Mouse (Mus musculus) kidney, adult 2 months (tissue): ENCODE results near the gene Chmp6. TPM values are rescaled to one million over a fixed set of nuclear protein-coding genes. Genes with fewer than 3 reads are reported as not detected.

Experiments
- DNase-seq: peaks from one replicate; pipeline ENCODE4 v3.0.0; 2021
- H3K27ac ChIP-seq: fragments of 200-500 bp; 2 replicates; pipeline ENCODE4 v1.5.1; 2012; ENCODE audit warnings: low read depth, low read length, control low read depth, inconsistent platforms; ENCODE audit not compliant: insufficient read depth
- H3K27me3 ChIP-seq: fragments of 200-500 bp; replicated peaks from 2 replicates; pipeline ENCODE4 v1.6.1; 2012; ENCODE audit warnings: mild to moderate bottlenecking, moderate library complexity, low read length, inconsistent platforms; ENCODE audit not compliant: control insufficient read depth, insufficient read depth
- H3K36me3 ChIP-seq: fragments of 200-500 bp; 2 replicates; pipeline ENCODE4 v1.6.1; 2012; ENCODE audit warnings: mild to moderate bottlenecking, moderate library complexity, low read length, inconsistent platforms; ENCODE audit not compliant: control insufficient read depth, insufficient read depth
- H3K4me1 ChIP-seq: fragments of 200-500 bp; 2 replicates; pipeline ENCODE4 v1.6.1; 2011; ENCODE audit warnings: low read length; ENCODE audit not compliant: control insufficient read depth, insufficient read depth
- H3K4me3 ChIP-seq: fragments of 200-500 bp; 2 replicates; pipeline ENCODE4 v1.5.1; 2011; ENCODE audit warnings: mild to moderate bottlenecking, low read depth, low read length, control low read depth; ENCODE audit not compliant: insufficient read depth
- CTCF ChIP-seq: fragments of 200-500 bp; conservative IDR thresholded peaks from 2 replicates; pipeline ENCODE4 v1.5.1; 2011; ENCODE audit warnings: low read depth, mild to moderate bottlenecking, control low read depth, low read length, moderate library complexity, mixed read lengths; ENCODE audit not compliant: insufficient read depth, insufficient read length
- POLR2A ChIP-seq: fragments of 200-500 bp; IDR thresholded peaks from one replicate; pipeline ENCODE4 v1.6.1; 2011; ENCODE audit warnings: low read depth, low read length, control low read depth
- WGBS: fragments of 180-500 bp; shearing (Covaris S2); methylation state at CpG from one replicate; pipeline ENCODE4 v1.1.7; 2018; 5-methylcytosine and 5-hydroxymethylcytosine counted together
- polyA plus RNA-seq: library from polyadenylated mRNA; depleted of rRNA; stranded (reverse); fragments of >200 nt; gene quantifications from 2 replicates; pipeline ENCODE4 v1.2.3, GENCODE M21; 2012

Gene Chmp6
- polyA plus RNA-seq, 1 experiment = 97.2 TPM

- H3K27me3 ChIP-seq = no peaks in the 10 kb centered on the region
- no peaks in the 10 kb centered on the region for H3K36me3 ChIP-seq
- no peak overlapping the region for H3K4me3 ChIP-seq
- no peak overlapping the region for H3K27ac ChIP-seq
- TF ChIP-seq POLR2A = no peak
- TF ChIP-seq CTCF = no peak
- 79% methylated on average over 9 of the region's 9 CpGs for WGBS
- DNase-seq = no peak
- H3K4me1 ChIP-seq = no peaks in the 10 kb centered on the region
These were observed 16.2 kb upstream of the Chmp6 start for GRCm38 (mm10) chr11:119897041-119897440.

GRCm38 (mm10) chr11:119898976-119899375, 14.3 kb upstream of the Chmp6 start:
- DNase-seq = no peak
- 91% methylated on average over 11 of the region's 11 CpGs for WGBS
- H3K36me3 ChIP-seq = no peaks in the 10 kb centered on the region
- H3K27ac ChIP-seq = no peak overlapping the region
- no peak overlapping the region for H3K4me3 ChIP-seq
- no peaks in the 10 kb centered on the region for H3K27me3 ChIP-seq
- no peaks in the 10 kb centered on the region for H3K4me1 ChIP-seq
- TF ChIP-seq POLR2A = no peak
- TF ChIP-seq CTCF = no peak

- Histone ChIP-seq H3K27ac (no peak overlapping the region), H3K4me3 (no peak overlapping the region), H3K36me3 (no peaks in the 10 kb centered on the region), H3K27me3 (no peaks in the 10 kb centered on the region), H3K4me1 (no peaks in the 10 kb centered on the region)
- WGBS = 64% methylated on average over 4 of the region's 4 CpGs
- TF ChIP-seq POLR2A (no peak), CTCF (no peak)
- no peak for DNase-seq
These were observed 12.1 kb upstream of the Chmp6 start for GRCm38 (mm10) chr11:119901174-119901573.

GRCm38 (mm10) chr11:119902891-119903290, 10.3 kb upstream of the Chmp6 start:
- DNase-seq = no peak
- Histone ChIP-seq H3K4me3 (no peak overlapping the region), H3K27ac (no peak overlapping the region), H3K27me3 (no peaks in the 10 kb centered on the region), H3K4me1 (no peaks in the 10 kb centered on the region), H3K36me3 (no peaks in the 10 kb centered on the region)
- TF ChIP-seq POLR2A = no peak
- WGBS = 56% methylated on average over 4 of the region's 4 CpGs

- H3K4me3 ChIP-seq = no peak overlapping the region
- no peaks in the 10 kb centered on the region for H3K36me3 ChIP-seq
- H3K4me1 ChIP-seq = no peaks in the 10 kb centered on the region
- H3K27me3 ChIP-seq = no peaks in the 10 kb centered on the region
- WGBS = 29% methylated on average over 5 of the region's 5 CpGs
- TF ChIP-seq CTCF = peak; percentile 96
- TF ChIP-seq POLR2A = no peak
- no peak overlapping the region for H3K27ac ChIP-seq
- peak; percentile 64 for DNase-seq
These were observed 8.5 kb upstream of the Chmp6 start for GRCm38 (mm10) chr11:119904621-119905286.

- H3K27me3 ChIP-seq = no peaks in the 10 kb centered on the region
- 84% methylated on average over 5 of the region's 5 CpGs for WGBS
- TF ChIP-seq POLR2A (no peak), CTCF (no peak)
- H3K4me1 ChIP-seq = no peaks in the 10 kb centered on the region
- no peak for DNase-seq
- no peak overlapping the region for H3K4me3 ChIP-seq
- no peaks in the 10 kb centered on the region for H3K36me3 ChIP-seq
- no peak overlapping the region for H3K27ac ChIP-seq
These were observed 7.4 kb upstream of the Chmp6 start for GRCm38 (mm10) chr11:119905794-119906193.

- 37% methylated on average over 7 of the region's 7 CpGs for WGBS
- H3K27ac ChIP-seq = no peak overlapping the region
- H3K4me3 ChIP-seq = no peak overlapping the region
- no peaks in the 10 kb centered on the region for H3K36me3 ChIP-seq
- no peak for DNase-seq
- H3K4me1 ChIP-seq = no peaks in the 10 kb centered on the region
- no peaks in the 10 kb centered on the region for H3K27me3 ChIP-seq
- TF ChIP-seq POLR2A (no peak), CTCF (no peak)
These were observed 6.1 kb upstream of the Chmp6 start for GRCm38 (mm10) chr11:119907006-119907650.

GRCm38 (mm10) chr11:119907711-119908110, 5.5 kb upstream of the Chmp6 start:
- DNase-seq = no peak
- H3K4me3 ChIP-seq = no peak overlapping the region
- WGBS = 56% methylated on average over 7 of the region's 7 CpGs
- peaks cover 4% of the 10 kb centered on the region; the same call in 1 of the 2 replicates for H3K4me1 ChIP-seq
- H3K27me3 ChIP-seq = no peaks in the 10 kb centered on the region
- H3K27ac ChIP-seq = no peak overlapping the region
- TF ChIP-seq CTCF = no peak
- H3K36me3 ChIP-seq = no peaks in the 10 kb centered on the region
